Mouse (Mus musculus) lung, postnatal 0 days (tissue): ENCODE results near the gene Lrrc7.

ENCODE experiments used
- CTCF ChIP-seq: IDR thresholded peaks from 2 replicates; pipeline ENCODE4 v1.5.1; 2016; ENCODE audit warnings: antibody characterized with exemption, mild to moderate bottlenecking
- EP300 ChIP-seq: IDR thresholded peaks from 2 replicates; pipeline ENCODE4 v1.6.1; 2016; ENCODE audit warnings: antibody characterized with exemption, mild to moderate bottlenecking, control low read depth

DNA sequence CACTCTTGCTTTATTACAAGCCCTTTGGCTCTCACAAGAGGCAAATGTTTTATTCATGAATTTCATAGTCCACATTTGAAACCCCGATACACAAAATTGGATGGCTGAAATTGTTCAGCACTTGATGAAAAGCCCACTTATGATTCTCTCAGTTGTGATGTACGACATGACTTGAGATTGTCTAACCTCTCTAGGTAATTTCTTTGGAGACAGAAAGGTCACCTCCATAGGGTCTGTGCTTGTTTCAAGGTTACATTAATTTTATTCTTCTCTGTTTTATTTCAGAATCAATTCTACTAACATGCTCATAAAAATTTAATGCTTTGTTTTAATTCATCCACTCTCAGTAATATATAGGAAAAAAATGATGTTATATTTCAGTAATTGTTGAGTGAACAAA lies 351.4 kb downstream of the Lrrc7 start:
- TF ChIP-seq CTCF (no peak), EP300 (no peak)
